In genomic region chr3:51700731-51701280, GRCm38 (mm10) we compare ENCODE assay signal across 9 mouse cellular contexts. TPM values are rescaled to one million over a fixed set of nuclear protein-coding genes. Genes with fewer than 3 reads are reported as not detected.
A peak's percentile ranks its signal among the peaks of the same experiment; 100 is the strongest.
DNase-seq lines count a peak whose midpoint lies in the region; ATAC-seq lines count a peak whose summit lies in the region.
"Had no signal": no experiment of that assay in that cellular context is flagged by ENCODE, and none has a peak within 500 bp of the region (broad histone marks: within the 10 kb centered on the region; RNA-seq: fewer than 3 reads in every experiment).

No protein-coding gene starts in this region.

- H3K4me2 ChIP-seq in embryonic facial prominence, embryonic 11.5 days (ENCODE audit: low read depth, low read length), result peak overlapping the region; percentile 46
- peak overlapping the region; percentile 56 for H3K4me2 ChIP-seq in hindbrain, embryonic 12.5 days (replicated peaks)
- peak overlapping the region; percentile 78 for H3K4me2 ChIP-seq in limb, embryonic 13.5 days (replicated peaks)
- H3K4me2 ChIP-seq in midbrain, embryonic 16.5 days (ENCODE audit: low read length), result peak overlapping the region; percentile 68

- no peaks in the 10 kb centered on the region for H3K9me3 ChIP-seq in embryonic facial prominence, embryonic 11.5 days (replicated peaks; ENCODE audit: control insufficient read depth, low read length)
- no peaks in the 10 kb centered on the region for H3K9me3 ChIP-seq in hindbrain, embryonic 12.5 days (replicated peaks)
- H3K9me3 ChIP-seq in limb, embryonic 13.5 days, result no peaks in the 10 kb centered on the region
- no peaks in the 10 kb centered on the region for H3K9me3 ChIP-seq in midbrain, embryonic 16.5 days (replicated peaks; ENCODE audit: control insufficient read depth, low read length, poor library complexity, severe bottlenecking)

- ATAC-seq in embryonic facial prominence, embryonic 11.5 days (replicated peaks; ENCODE audit: insufficient number of reproducible peaks, low FRiP score, low TSS enrichment, low read depth), result no peak
- no peak for ATAC-seq in hindbrain, embryonic 12.5 days (ENCODE audit: low FRiP score)
- ATAC-seq in limb, embryonic 13.5 days (ENCODE audit: low FRiP score, low read depth), result no peak
- ATAC-seq in midbrain, embryonic 16.5 days, result 0 out of 2 replicates have a peak, but pooled peaks have one; percentile 6

- H3K4me1 ChIP-seq in embryonic facial prominence, embryonic 11.5 days (ENCODE audit: control insufficient read depth, insufficient read depth, low read length), result peaks cover 3% of the 10 kb centered on the region; the same call in 1 of the 2 replicates
- H3K4me1 ChIP-seq in hindbrain, embryonic 12.5 days, result peaks cover 38% of the 10 kb centered on the region
- H3K4me1 ChIP-seq in limb, embryonic 13.5 days, result peaks cover 49% of the 10 kb centered on the region
- peaks cover 29% of the 10 kb centered on the region for H3K4me1 ChIP-seq in midbrain, embryonic 16.5 days (ENCODE audit: control insufficient read depth, insufficient read depth, low read length)

- H3K27me3 ChIP-seq in embryonic facial prominence, embryonic 11.5 days (ENCODE audit: control insufficient read depth, insufficient read depth, low read length), result no peaks in the 10 kb centered on the region
- H3K27me3 ChIP-seq in hindbrain, embryonic 12.5 days, result no peaks in the 10 kb centered on the region
- 0 out of 2 replicates have a peak, but pooled peaks cover 3% of the 10 kb centered on the region for H3K27me3 ChIP-seq in limb, embryonic 13.5 days
- no peaks in the 10 kb centered on the region for H3K27me3 ChIP-seq in midbrain, embryonic 16.5 days (ENCODE audit: control insufficient read depth, insufficient read depth, low read depth, low read length)

- no peak overlapping the region for H3K27ac ChIP-seq in embryonic facial prominence, embryonic 11.5 days (replicated peaks; ENCODE audit: low read depth, low read length)
- peak overlapping the region; percentile 96 for H3K27ac ChIP-seq in hindbrain, embryonic 12.5 days
- H3K27ac ChIP-seq in limb, embryonic 13.5 days, result peak overlapping the region; percentile 23; the same call in 1 of the 2 replicates
- H3K27ac ChIP-seq in midbrain, embryonic 16.5 days (ENCODE audit: low read length), result peak overlapping the region; percentile 93

- WGBS in embryonic facial prominence, embryonic 11.5 days, result 26% methylated on average over 15 of the region's 15 CpGs
- WGBS in hindbrain, embryonic 12.5 days, result 31% methylated on average over 15 of the region's 15 CpGs
- 8% methylated on average over 15 of the region's 15 CpGs for WGBS in limb, embryonic 13.5 days
- WGBS in midbrain, embryonic 16.5 days, result 16% methylated on average over 15 of the region's 15 CpGs

- peak overlapping the region; percentile 32; the same call in 1 of the 2 replicates for H3K9ac ChIP-seq in embryonic facial prominence, embryonic 11.5 days (replicated peaks; ENCODE audit: low read length)
- H3K9ac ChIP-seq in hindbrain, embryonic 12.5 days, result peak overlapping the region; percentile 57
- peak overlapping the region; percentile 40; the same call in 1 of the 2 replicates for H3K9ac ChIP-seq in limb, embryonic 13.5 days
- peak overlapping the region; percentile 62 for H3K9ac ChIP-seq in midbrain, embryonic 16.5 days (ENCODE audit: low read depth, low read length)

- no peak overlapping the region for H3K4me3 ChIP-seq in embryonic facial prominence, embryonic 11.5 days (ENCODE audit: low read depth, low read length)
- H3K4me3 ChIP-seq in hindbrain, embryonic 12.5 days, result peak overlapping the region; percentile 22
- peak overlapping the region; percentile 43 for H3K4me3 ChIP-seq in limb, embryonic 13.5 days
- peak overlapping the region; percentile 35 for H3K4me3 ChIP-seq in midbrain, embryonic 16.5 days (ENCODE audit: low read depth, low read length)

- no peaks in the 10 kb centered on the region for H3K36me3 ChIP-seq in embryonic facial prominence, embryonic 11.5 days (replicated peaks; ENCODE audit: control insufficient read depth, insufficient read depth, low read depth, low read length)
- H3K36me3 ChIP-seq in hindbrain, embryonic 12.5 days, result peaks cover 14% of the 10 kb centered on the region
- peaks cover 11% of the 10 kb centered on the region; the same call in 1 of the 2 replicates for H3K36me3 ChIP-seq in limb, embryonic 13.5 days
- no peaks in the 10 kb centered on the region for H3K36me3 ChIP-seq in midbrain, embryonic 16.5 days (ENCODE audit: control insufficient read depth, insufficient read depth, low read length)

- DNase-seq in layer of hippocampus, adult 11-12 months (ENCODE audit: low spot score), result peak; percentile 23
- no peak for DNase-seq in layer of hippocampus, postnatal 36 days
- DNase-seq in embryonic facial prominence, embryonic 11.5 days (ENCODE audit: low spot score), result no peak
- no peak for DNase-seq in c-Kit-positive CD71-positive TER-119-positive erythroid progenitor cells, embryonic 14.5 days (ENCODE audit: low spot score)
- no peak for DNase-seq in cerebellum, adult 11 months

RNA-seq across cellular contexts. Expression of gene Mgst2, which starts 40.6 kb away (rescaled TPM):
- not detected for total RNA-seq in layer of hippocampus, postnatal 36 days (2021)
- polyA plus RNA-seq in embryonic facial prominence, embryonic 11.5 days (2014; fragmentation: Nextera tagmentation; extraction: Ambion mirVana), result 0.81 and 0.90 TPM in 2 replicates
- polyA plus RNA-seq in hindbrain, embryonic 12.5 days (2016; fragmentation: Nextera tagmentation; extraction: Ambion mirVana), result 0.58 and 1.3 TPM in 2 replicates
- polyA plus RNA-seq in limb, embryonic 13.5 days (2015; fragmentation: Nextera tagmentation; extraction: Ambion mirVana), result 1.9 TPM in 2 replicates
- 0.66 and 0.94 TPM in 2 replicates for polyA plus RNA-seq in midbrain, embryonic 16.5 days (2015; fragmentation: Nextera tagmentation; extraction: Ambion mirVana)
- total RNA-seq: left cerebral cortex, adult 18-20 months had no signal
